Mouse (Mus musculus) stomach, postnatal 0 days (tissue): ENCODE measurements around the gene Wwox.

Experiments
- CTCF ChIP-seq: IDR thresholded peaks from 2 replicates; pipeline ENCODE4 v1.5.1; 2016; ENCODE audit warnings: antibody characterized with exemption, low read depth, mild to moderate bottlenecking, moderate library complexity
- EP300 ChIP-seq: optimal IDR thresholded peaks from 2 replicates; pipeline ENCODE3; 2016; ENCODE audit warnings: antibody characterized with exemption

- TF ChIP-seq EP300 (no peak), CTCF (no peak)
Measured at GRCm38 (mm10) chr8:115026201-115026600, 586.7 kb downstream of the Wwox start.
